Mouse (Mus musculus): ENCODE results near the gene Zfp710. TPM values are rescaled to one million over a fixed set of nuclear protein-coding genes. Genes with fewer than 3 reads are reported as not detected.

Zfp710 gene
- polyA plus RNA-seq, 1 experiment: 5.3 TPM

GRCm38 (mm10) chr7:80105637-80106390 is 81.2 kb downstream of the Zfp710 start:
- Histone ChIP-seq H3K4me3 (no peak overlapping the region), H3K36me3 (ENCODE audit: control insufficient read depth, insufficient read depth) (peaks cover 10% of the 10 kb centered on the region), H3K4me2 (ENCODE audit: low read depth) (no peak overlapping the region)

GRCm38 (mm10) chr7:80106441-80106840 is 81.8 kb downstream of the Zfp710 start:
- Histone ChIP-seq H3K4me3 (no peak overlapping the region), H3K4me2 (ENCODE audit: low read depth) (no peak overlapping the region), H3ac (ENCODE audit: control insufficient read depth, insufficient read length) (no peak overlapping the region), H3K79me2 (ENCODE audit: control insufficient read depth, insufficient read depth) (peaks cover 50% of the 10 kb centered on the region), H3K36me3 (ENCODE audit: control insufficient read depth, insufficient read depth) (peaks cover 7% of the 10 kb centered on the region), H3K27me3 (ENCODE audit: control insufficient read depth, insufficient read depth, insufficient read length) (no peaks in the 10 kb centered on the region)
- TF ChIP-seq REST (IDR thresholded peaks at IDR 0.05; ENCODE audit: insufficient read depth, insufficient read length) (no peak), CEBPB (IDR thresholded peaks at IDR 0.05; ENCODE audit: insufficient read depth, poor library complexity, severe bottlenecking) (no peak), TCF3 (IDR thresholded peaks at IDR 0.05; ENCODE audit: insufficient read length, low read depth) (no peak), E2F4 (IDR thresholded peaks at IDR 0.05; ENCODE audit: insufficient read depth) (no peak), MYOD1 (IDR thresholded peaks at IDR 0.05; ENCODE audit: control insufficient read depth in 1 of 3, insufficient read length in 2 of 3, low read depth in 2 of 3) (no peak), TCF12 (IDR thresholded peaks at IDR 0.05; ENCODE audit: insufficient read depth, poor library complexity, severe bottlenecking) (no peak), POLR2AphosphoS2 (IDR thresholded peaks at IDR 0.05; ENCODE audit: insufficient read length, low read depth) (no peak), POLR2A (IDR thresholded peaks at IDR 0.05; ENCODE audit: insufficient read length, low read depth) (no peak), SRF (IDR thresholded peaks at IDR 0.05; ENCODE audit: control insufficient read depth, insufficient read length, low read depth) (no peak), USF1 (IDR thresholded peaks at IDR 0.05; ENCODE audit: low read depth) (no peak), MYOG (IDR thresholded peaks at IDR 0.05; ENCODE audit: control insufficient read depth in 1 of 3, insufficient read depth in 1 of 3, insufficient read length in 2 of 3, low read depth in 2 of 3) (no peak), MAX (IDR thresholded peaks at IDR 0.05; ENCODE audit: low read depth) (no peak)

More at GRCm38 (mm10) chr7:80105637-80106390, 81.2 kb downstream of the Zfp710 start:
- Histone ChIP-seq H3K79me2 (ENCODE audit: control insufficient read depth, insufficient read depth) (peaks cover 46% of the 10 kb centered on the region), H3ac (ENCODE audit: control insufficient read depth, insufficient read length) (no peak overlapping the region), H3K27me3 (ENCODE audit: control insufficient read depth, insufficient read depth, insufficient read length) (no peaks in the 10 kb centered on the region)
- TF ChIP-seq USF1 (IDR thresholded peaks at IDR 0.05; ENCODE audit: low read depth) (no peak), SRF (IDR thresholded peaks at IDR 0.05; ENCODE audit: control insufficient read depth, insufficient read length, low read depth) (no peak), MYOD1 (IDR thresholded peaks at IDR 0.05; ENCODE audit: control insufficient read depth in 1 of 3, insufficient read length in 2 of 3, low read depth in 2 of 3) (no peak), MYOG (IDR thresholded peaks at IDR 0.05; ENCODE audit: control insufficient read depth in 1 of 3, insufficient read depth in 1 of 3, insufficient read length in 2 of 3, low read depth in 2 of 3) (no peak), REST (IDR thresholded peaks at IDR 0.05; ENCODE audit: insufficient read depth, insufficient read length) (no peak), E2F4 (IDR thresholded peaks at IDR 0.05; ENCODE audit: insufficient read depth) (no peak), TCF12 (IDR thresholded peaks at IDR 0.05; ENCODE audit: insufficient read depth, poor library complexity, severe bottlenecking) (no peak), TCF3 (IDR thresholded peaks at IDR 0.05; ENCODE audit: insufficient read length, low read depth) (no peak), MAX (IDR thresholded peaks at IDR 0.05; ENCODE audit: low read depth) (no peak), POLR2AphosphoS2 (IDR thresholded peaks at IDR 0.05; ENCODE audit: insufficient read length, low read depth) (no peak), POLR2A (IDR thresholded peaks at IDR 0.05; ENCODE audit: insufficient read length, low read depth) (no peak), CEBPB (IDR thresholded peaks at IDR 0.05; ENCODE audit: insufficient read depth, poor library complexity, severe bottlenecking) (no peak)

DNA sequence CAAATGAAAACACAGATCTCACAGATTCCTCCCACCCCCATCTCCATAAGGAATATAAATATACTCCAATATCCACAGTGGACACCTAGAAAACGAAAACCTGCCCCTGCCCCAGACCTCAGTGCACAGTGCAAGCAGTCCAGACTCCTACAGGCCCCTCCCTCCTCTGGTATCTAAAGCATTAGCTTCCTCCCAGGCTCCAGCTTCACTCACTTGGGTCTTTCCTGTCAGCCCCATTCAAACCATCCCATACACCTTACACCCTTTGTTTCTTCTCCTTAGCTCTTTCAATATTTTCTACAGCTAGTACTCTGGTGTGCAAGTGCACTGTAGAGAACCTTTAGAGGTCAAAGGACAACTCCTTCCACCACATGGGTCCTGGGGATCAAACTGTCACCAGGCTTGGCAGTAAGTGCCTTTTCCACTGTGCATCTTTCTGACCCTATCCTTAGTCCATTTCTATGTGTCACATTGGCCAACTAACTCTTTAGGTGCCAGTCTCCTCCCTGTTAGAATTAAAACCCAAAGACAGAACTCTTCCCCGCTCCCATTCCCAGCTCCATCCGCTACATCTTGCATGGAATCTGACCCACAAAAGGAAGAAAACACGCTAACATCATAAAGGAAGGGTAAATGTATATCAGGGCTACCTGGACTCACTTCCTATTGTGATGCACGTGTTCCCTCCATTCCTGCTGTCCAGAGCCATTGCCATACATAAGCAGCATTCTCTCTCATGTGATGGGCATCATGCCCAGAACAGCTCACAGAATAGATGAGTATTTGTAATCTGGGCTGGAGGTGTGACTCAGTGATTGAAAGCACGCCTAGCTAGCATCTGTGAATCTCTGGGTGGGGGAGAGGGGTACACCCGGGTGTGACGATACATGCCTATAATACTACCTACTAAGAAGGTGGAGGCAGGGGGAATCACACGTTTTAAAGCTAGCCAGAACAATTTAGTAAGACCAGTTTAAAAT is 86.7 kb downstream of the Zfp710 start:
- peaks cover 58% of the 10 kb centered on the region for H3K79me2 ChIP-seq (ENCODE audit: control insufficient read depth, insufficient read depth)
- H3ac ChIP-seq (ENCODE audit: control insufficient read depth, insufficient read length): no peak overlapping the region
- peaks cover 4% of the 10 kb centered on the region for H3K36me3 ChIP-seq (ENCODE audit: control insufficient read depth, insufficient read depth)
- H3K4me3 ChIP-seq: no peak overlapping the region
- no peaks in the 10 kb centered on the region for H3K27me3 ChIP-seq (ENCODE audit: control insufficient read depth, insufficient read depth, insufficient read length)
- TF ChIP-seq MYOD1 (IDR thresholded peaks at IDR 0.05; ENCODE audit: control insufficient read depth in 1 of 3, insufficient read length in 2 of 3, low read depth in 2 of 3) (no peak), CEBPB (IDR thresholded peaks at IDR 0.05; ENCODE audit: insufficient read depth, poor library complexity, severe bottlenecking) (no peak)
- no peak overlapping the region for H3K4me2 ChIP-seq (ENCODE audit: low read depth)

DNA sequence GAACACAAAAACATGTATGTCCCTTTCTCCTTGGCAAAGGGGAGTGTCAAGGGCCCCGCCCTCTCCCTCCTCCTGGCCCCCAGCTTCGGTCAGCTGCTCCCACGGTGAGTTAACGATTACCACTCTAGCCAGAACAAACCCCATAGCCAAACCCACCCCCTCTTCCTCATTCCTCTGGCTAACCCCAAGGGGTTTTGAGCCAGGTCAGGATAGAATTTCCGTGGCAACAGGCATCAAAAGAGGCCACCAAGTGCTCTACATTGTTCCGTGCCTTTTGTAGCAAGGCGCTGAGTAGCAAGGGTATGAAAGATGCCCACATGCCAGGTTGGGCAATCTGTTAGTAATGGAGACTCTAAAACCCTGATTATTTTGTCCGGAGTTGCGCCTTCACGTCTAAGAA is 89.4 kb downstream of the Zfp710 start:
- peak overlapping the region; percentile 81 for H3ac ChIP-seq (ENCODE audit: control insufficient read depth, insufficient read length)
- H3K27me3 ChIP-seq (ENCODE audit: control insufficient read depth, insufficient read depth, insufficient read length): no peaks in the 10 kb centered on the region
- H3K4me2 ChIP-seq (ENCODE audit: low read depth): peak overlapping the region; percentile 90
- H3K36me3 ChIP-seq (ENCODE audit: control insufficient read depth, insufficient read depth): no peaks in the 10 kb centered on the region
- TF ChIP-seq REST (IDR thresholded peaks at IDR 0.05; ENCODE audit: insufficient read depth, insufficient read length) (no peak), MYOG (IDR thresholded peaks at IDR 0.05; ENCODE audit: control insufficient read depth in 1 of 3, insufficient read depth in 1 of 3, insufficient read length in 2 of 3, low read depth in 2 of 3) (peak in 1 of 3 experiments; percentile 54), MYOD1 (IDR thresholded peaks at IDR 0.05; ENCODE audit: control insufficient read depth in 1 of 3, insufficient read length in 2 of 3, low read depth in 2 of 3) (peak in 1 of 3 experiments; percentile 39)
- H3K4me3 ChIP-seq: peak overlapping the region; percentile 45
- H3K79me2 ChIP-seq (ENCODE audit: control insufficient read depth, insufficient read depth): peaks cover 31% of the 10 kb centered on the region

Data from myocyte (in vitro differentiated cells).